Mouse (Mus musculus) kidney, adult 2 months (tissue): ENCODE measurements around the gene Abhd16a.
A peak's percentile ranks its signal among the peaks of the same experiment; 100 is the strongest.

Experiments
- CTCF ChIP-seq: fragments of 200-500 bp; conservative IDR thresholded peaks from 2 replicates; pipeline ENCODE4 v1.5.1; 2011; ENCODE audit warnings: low read depth, mild to moderate bottlenecking, control low read depth, low read length, moderate library complexity, mixed read lengths; ENCODE audit not compliant: insufficient read depth, insufficient read length
- POLR2A ChIP-seq: fragments of 200-500 bp; IDR thresholded peaks from one replicate; pipeline ENCODE4 v1.6.1; 2011; ENCODE audit warnings: low read depth, low read length, control low read depth

- no peak for TF ChIP-seq CTCF
- peak; percentile 43 for TF ChIP-seq POLR2A
Observed at GRCm38 (mm10) chr17:35049561-35050016, 39.5 kb upstream of the Abhd16a start, which contains the start of gene Clic1.
